Mouse (Mus musculus): Measurements from ENCODE around the gene Ssc4d. TPM values are rescaled to one million over a fixed set of nuclear protein-coding genes. Genes with fewer than 3 reads are reported as not detected.

Ssc4d gene
- polyA plus RNA-seq, 1 experiment from 2014 or later = 2.4 TPM

DNA sequence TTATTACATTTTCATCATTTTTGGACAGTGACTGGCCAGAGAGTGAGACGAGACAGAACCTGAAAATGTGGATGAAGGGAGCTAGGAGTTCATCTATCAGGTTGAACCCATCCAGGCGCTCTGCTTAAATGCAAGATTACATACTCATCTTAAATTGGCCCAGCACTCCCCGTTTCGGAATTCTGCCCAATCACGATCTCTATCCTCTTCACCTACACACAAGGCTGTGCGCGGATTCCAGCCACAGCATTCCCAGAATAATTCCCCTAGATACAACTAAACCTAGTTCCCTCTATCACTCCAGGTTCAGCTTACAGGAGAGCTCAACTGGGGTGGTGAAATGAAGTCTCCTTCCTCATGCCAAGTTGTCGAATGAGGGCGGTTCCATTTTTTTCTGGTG lies 42.8 kb downstream of the Ssc4d start:
- ATAC-seq (no peak), DNase-seq (ENCODE audit: low read depth, low spot score) (no peak)
- POLR2A ChIA-PET = interaction anchor here (1.2 kb wide), 1 partner anchor 12 kb away, joined by 3 read pairs; no protein-coding TSS in a partner anchor
- CTCF ChIA-PET = interaction anchor here (0.7 to 1.8 kb wide), 6 partner anchors 8 to 33 kb away, joined by 3 to 10 read pairs (median 3); no protein-coding TSS in a partner anchor
- TF ChIP-seq CTCF (IDR thresholded peaks at IDR 0.05) = no peak
- no peaks in the 10 kb centered on the region for H3K27me3 ChIP-seq
- in situ Hi-C loops (cut with MboI; ENCODE audit: low pct_unique_long_range_greater_than_20kb) = no loop called here

DNA sequence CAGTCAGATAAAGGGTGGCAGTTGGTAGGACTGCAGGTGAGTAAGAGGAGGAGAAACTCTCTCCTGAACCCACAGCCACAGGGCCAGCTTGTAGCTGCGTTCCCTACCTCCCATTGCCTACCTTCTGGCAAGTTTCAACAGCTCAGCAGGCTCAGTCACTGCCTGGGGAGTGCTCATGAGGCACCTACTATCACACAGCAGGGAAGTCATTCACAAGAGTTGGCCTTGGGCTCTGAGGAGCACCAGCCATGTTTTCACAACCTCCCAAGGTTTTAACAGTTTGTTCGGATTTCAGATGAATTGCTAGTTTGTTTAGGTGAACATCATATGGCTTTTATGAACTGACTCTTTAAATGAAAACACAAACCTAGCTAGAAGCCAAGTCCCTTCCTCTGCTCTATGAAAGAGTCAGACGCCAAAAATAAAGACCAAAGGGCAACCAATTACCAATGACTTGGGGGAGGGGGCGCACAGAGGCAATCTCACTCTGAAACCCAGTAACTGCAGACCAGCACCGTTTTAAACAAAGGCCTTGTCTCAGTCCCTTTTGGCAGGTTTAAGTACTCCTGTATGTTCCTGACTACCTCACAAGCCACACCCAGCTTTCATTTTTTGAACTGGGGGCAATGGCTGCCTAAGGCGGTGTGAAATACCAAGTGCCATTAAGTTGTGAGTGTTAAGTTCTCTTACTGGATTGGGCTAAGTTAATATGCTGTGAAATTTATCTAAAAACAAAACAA lies 44.5 kb downstream of the Ssc4d start:
- DNase-seq (ENCODE audit: low read depth, low spot score) (no peak), ATAC-seq (no peak)
- CTCF ChIA-PET = interaction anchor here (1.2 to 2.8 kb wide), 3 partner anchors 11 to 34 kb away, joined by 3 to 11 read pairs (median 3); no protein-coding TSS in a partner anchor
- H3K27me3 ChIP-seq = no peaks in the 10 kb centered on the region
- in situ Hi-C loops (cut with MboI; ENCODE audit: low pct_unique_long_range_greater_than_20kb) = no loop called here
- TF ChIP-seq CTCF (IDR thresholded peaks at IDR 0.05) = no peak
- POLR2A ChIA-PET = interaction anchor here (0.7 kb wide), 1 partner anchor 16 kb away, joined by 3 read pairs; no protein-coding TSS in a partner anchor

DNA sequence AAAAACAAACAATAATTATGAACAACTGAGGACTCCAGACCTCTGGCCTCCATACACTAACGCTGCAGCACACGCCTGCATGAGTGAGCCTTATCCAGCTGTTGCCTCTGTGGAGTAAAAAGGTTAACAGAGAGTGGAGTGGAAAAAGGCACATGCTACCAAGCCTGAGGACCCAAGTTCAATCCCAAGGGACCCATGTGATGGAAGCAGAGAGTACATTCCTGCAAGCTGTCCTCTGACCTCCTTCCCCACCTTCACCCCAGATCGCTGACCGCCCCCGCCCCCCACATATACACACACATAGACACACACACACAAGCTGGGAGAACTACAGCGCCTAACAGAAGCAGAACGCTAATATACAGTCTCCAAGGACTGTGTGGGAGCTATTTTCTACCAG lies 50.4 kb downstream of the Ssc4d start:
- no peaks in the 10 kb centered on the region for H3K27me3 ChIP-seq
- no peak for ATAC-seq
- ChIA-PET CTCF (interaction anchor here (0.8 to 2.6 kb wide), 5 partner anchors 8 to 26 kb away, joined by 4 to 10 read pairs (median 5); no protein-coding TSS in a partner anchor), POLR2A (interaction anchor here (1.2 kb wide), 2 partner anchors 11 to 26 kb away, joined by 3 to 5 read pairs; partner anchors contain the start of gene Ywhag)
- no peak for TF ChIP-seq CTCF (IDR thresholded peaks at IDR 0.05)
- in situ Hi-C loops (cut with MboI; ENCODE audit: low pct_unique_long_range_greater_than_20kb) = no loop called here
- DNase-seq (ENCODE audit: low read depth, low spot score) = no peak

DNA sequence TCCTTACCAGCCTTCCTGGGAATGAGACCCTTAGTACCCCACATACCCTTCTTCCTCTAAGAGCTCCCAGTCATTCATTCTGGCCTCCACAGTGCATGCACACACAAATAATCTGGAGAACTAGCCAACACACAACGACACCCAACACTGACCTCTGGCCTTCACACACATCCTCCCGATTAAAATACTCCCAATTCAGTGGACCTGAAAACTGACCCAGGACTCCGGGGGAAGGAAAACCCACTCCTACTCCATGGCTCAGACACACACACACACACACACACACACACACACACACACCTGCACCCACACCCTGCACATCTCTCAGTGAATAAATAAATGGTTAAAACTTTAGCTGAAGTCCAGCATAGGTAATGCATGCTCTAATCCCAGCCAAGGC lies 54.4 kb downstream of the Ssc4d start:
- ChIA-PET POLR2A (interaction anchor here (1.1 kb wide), 1 partner anchor 12 kb away, joined by 3 read pairs; no protein-coding TSS in a partner anchor), CTCF (interaction anchor here (1.4 to 2.5 kb wide), 2 partner anchors 8 to 19 kb away, joined by 4 to 11 read pairs; no protein-coding TSS in a partner anchor)
- no peak for TF ChIP-seq CTCF (IDR thresholded peaks at IDR 0.05)
- H3K27me3 ChIP-seq = no peaks in the 10 kb centered on the region
- ATAC-seq (no peak), DNase-seq (ENCODE audit: low read depth, low spot score) (no peak)
- in situ Hi-C loops (cut with MboI; ENCODE audit: low pct_unique_long_range_greater_than_20kb) = no loop called here

DNA sequence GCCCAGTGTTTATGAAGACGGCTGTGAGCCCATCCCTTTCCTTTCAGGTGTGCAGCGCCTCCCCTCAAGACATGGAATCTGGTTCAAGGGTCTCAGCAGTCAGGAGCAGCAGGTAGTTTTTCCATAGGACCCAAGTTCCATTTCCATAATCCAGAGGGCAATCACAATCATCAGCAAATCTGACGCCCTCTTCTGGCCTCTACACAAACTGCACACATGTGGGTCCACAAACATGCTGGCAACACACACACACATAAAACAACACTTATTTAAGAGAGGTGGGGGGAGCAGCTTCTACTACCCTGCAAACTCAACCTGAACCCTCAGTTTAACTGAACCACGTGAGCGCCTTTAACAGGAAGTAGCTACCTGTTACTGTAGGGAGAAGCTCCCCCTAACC lies 55.7 kb downstream of the Ssc4d start:
- DNase-seq (ENCODE audit: low read depth, low spot score) (no peak), ATAC-seq (no peak)
- in situ Hi-C loops (cut with MboI; ENCODE audit: low pct_unique_long_range_greater_than_20kb) = no loop called here
- ChIA-PET CTCF (interaction anchor here (0.8 to 2.5 kb wide), 3 partner anchors 10 to 41 kb away, joined by 3 to 11 read pairs (median 6); no protein-coding TSS in a partner anchor), POLR2A (interaction anchor here (0.5 to 1.6 kb wide), 3 partner anchors 11 to 497 kb away, joined by 3 read pairs; partner anchors contain the start of gene Ywhag)
- TF ChIP-seq CTCF (IDR thresholded peaks at IDR 0.05) = no peak
- no peaks in the 10 kb centered on the region for H3K27me3 ChIP-seq

DNA sequence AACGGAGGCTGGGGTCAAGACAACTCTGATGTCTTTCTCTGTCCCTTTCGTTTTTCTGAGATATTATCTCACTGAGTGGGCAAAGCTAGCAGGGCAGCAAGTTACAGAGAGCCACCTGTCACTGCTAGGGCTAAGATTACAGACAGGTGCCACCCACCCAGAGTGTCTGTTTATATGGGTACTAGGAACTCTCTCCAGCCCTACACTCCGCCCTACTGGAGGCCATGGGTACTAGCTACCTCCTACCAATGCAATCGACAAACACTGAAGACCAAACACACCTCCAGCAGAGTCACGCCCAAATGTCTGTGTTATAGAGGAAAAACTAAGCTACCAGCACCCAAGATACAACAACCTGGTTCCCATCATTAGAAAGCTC lies 56.3 kb downstream of the Ssc4d start:
- no peak for TF ChIP-seq CTCF (IDR thresholded peaks at IDR 0.05)
- in situ Hi-C loops (cut with MboI; ENCODE audit: low pct_unique_long_range_greater_than_20kb) = no loop called here
- DNase-seq (ENCODE audit: low read depth, low spot score) (no peak), ATAC-seq (no peak)
- ChIA-PET POLR2A (interaction anchor here (0.5 to 1.6 kb wide), 4 partner anchors 9 to 497 kb away, joined by 3 to 4 read pairs (median 3); partner anchors contain the start of gene Ywhag), CTCF (interaction anchor here (0.8 to 2.5 kb wide), 4 partner anchors 10 to 40 kb away, joined by 3 to 11 read pairs (median 5); no protein-coding TSS in a partner anchor)
- no peaks in the 10 kb centered on the region for H3K27me3 ChIP-seq

DNA sequence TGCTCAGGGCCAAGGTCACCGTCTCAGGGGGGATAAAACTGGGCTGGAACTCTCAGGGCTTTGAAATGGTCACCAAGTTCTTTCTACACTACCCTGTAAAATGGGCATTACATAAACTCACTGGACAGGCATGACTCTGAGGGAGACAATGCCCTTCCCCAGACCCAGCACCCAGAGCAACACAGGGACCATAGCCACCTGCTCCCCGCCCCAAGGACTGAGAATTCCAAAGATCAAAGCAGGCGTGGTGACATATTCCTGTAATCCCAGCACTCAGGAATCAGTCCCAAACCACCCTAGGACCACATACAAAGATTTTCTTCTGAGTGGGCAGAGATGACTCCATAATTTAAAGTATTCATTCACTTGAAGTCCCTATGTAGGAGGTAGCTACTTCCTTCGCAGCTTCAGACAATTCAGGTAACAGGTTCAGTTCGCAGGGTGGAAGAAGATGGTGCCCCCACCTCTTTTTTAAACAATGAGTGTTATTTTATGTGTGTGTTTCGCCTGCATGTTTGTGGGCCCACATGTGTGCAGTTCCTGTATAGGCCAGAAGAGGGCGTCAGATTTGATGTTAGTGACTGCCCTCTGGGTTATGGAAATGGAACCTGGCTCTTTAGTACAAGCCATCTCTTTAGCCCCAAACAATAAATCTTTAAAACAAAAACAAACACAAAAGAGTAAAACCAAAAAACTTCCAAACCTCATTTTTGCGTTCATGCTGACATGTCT lies 56.8 kb downstream of the Ssc4d start:
- TF ChIP-seq CTCF (IDR thresholded peaks at IDR 0.05) = no peak
- DNase-seq (ENCODE audit: low read depth, low spot score) (no peak), ATAC-seq (no peak)
- ChIA-PET POLR2A (interaction anchor here (1.2 to 1.6 kb wide), 2 partner anchors 10 kb away, joined by 3 to 4 read pairs; no protein-coding TSS in a partner anchor), CTCF (interaction anchor here (0.8 to 2.5 kb wide), 4 partner anchors 9 to 40 kb away, joined by 3 to 11 read pairs (median 5); no protein-coding TSS in a partner anchor)
- H3K27me3 ChIP-seq = no peaks in the 10 kb centered on the region
- in situ Hi-C loops (cut with MboI; ENCODE audit: low pct_unique_long_range_greater_than_20kb) = no loop called here

DNA sequence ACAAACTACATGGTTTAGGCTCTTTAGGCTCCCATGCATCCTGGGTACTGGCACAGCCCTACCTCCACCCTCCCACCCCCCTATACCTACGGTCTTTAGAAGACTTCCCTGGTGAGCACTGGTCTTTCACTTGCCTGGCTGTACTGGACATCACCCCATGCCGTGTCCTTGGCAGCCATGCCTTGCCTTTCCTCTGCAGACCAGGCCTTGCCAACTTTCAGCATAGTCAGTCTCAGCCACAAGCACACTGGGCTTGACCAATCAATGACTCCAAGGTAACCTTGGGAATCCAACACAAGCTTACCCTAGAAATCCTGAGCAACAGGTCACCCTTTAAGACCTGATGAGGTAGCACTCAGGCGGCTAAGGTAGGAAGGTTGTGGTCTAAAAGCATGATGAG lies 57.7 kb downstream of the Ssc4d start:
- in situ Hi-C loops (cut with MboI; ENCODE audit: low pct_unique_long_range_greater_than_20kb) = no loop called here
- POLR2A ChIA-PET = no interaction called here

DNA sequence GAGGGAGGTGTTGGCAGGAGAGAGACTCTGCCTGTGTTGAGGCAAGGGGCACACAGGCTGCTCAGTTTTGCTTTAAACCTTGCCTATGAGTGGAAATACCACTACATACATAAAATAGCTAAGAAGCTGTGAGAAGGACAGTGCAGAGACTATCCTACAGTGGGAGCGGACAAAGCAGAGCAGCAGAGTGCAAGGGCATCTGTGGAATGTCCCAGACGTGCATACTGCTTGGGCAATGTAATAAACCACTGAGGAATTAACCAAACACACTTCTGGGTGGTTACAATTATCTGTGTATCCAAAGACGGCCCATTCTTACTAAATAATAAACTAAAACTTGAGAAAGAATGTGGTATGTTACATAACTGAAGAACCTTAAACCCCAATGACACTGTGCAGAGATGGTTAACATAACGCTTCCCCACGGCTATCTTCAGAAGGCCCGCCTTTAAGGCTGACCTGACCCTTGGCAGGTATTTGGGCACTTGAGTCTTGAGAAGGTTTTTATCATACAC lies 58.2 kb downstream of the Ssc4d start:
- TF ChIP-seq CTCF (IDR thresholded peaks at IDR 0.05) = no peak
- H3K27me3 ChIP-seq = no peaks in the 10 kb centered on the region
- DNase-seq (ENCODE audit: low read depth, low spot score) (no peak), ATAC-seq (peak; percentile 46)
- CTCF ChIA-PET = no interaction called here
- POLR2A ChIA-PET = interaction anchor here (0.6 kb wide), 1 partner anchor 512 kb away, joined by 3 read pairs; no protein-coding TSS in a partner anchor
- in situ Hi-C loops (cut with MboI; ENCODE audit: low pct_unique_long_range_greater_than_20kb) = no loop called here

More for the DNA sequence above, 57.7 kb downstream of the Ssc4d start:
- CTCF ChIA-PET = no interaction called here
- no peak for DNase-seq (ENCODE audit: low read depth, low spot score)
- ATAC-seq = no peak
- no peak for TF ChIP-seq CTCF (IDR thresholded peaks at IDR 0.05)
- no peaks in the 10 kb centered on the region for H3K27me3 ChIP-seq

DNA sequence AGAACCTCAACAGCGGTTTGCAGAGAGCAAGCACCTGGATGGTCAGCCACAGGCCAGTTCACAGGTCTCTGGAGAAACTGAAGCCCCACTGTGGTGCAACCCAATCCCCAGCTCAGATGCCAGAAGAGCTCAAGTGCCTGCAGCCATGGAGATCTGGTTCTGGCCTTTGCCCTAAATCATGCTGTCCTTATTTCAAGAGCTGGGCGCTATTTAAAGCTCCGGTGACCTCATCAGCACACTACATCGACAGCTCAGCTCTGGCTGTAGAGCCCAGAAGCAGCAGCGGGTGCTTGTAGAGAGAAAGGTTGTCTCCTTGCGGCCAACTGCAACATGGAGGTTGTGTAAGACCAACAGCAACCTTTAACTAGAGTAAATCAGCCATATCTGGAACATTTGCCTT lies 60.2 kb downstream of the Ssc4d start:
- in situ Hi-C loops (cut with MboI; ENCODE audit: low pct_unique_long_range_greater_than_20kb) = no loop called here
- no peak for DNase-seq (ENCODE audit: low read depth, low spot score)
- ChIA-PET CTCF (interaction anchor here (1.0 to 1.5 kb wide), 3 partner anchors 8 to 13 kb away, joined by 3 to 5 read pairs (median 4); no protein-coding TSS in a partner anchor), POLR2A (interaction anchor here (1.0 kb wide), 1 partner anchor 13 kb away, joined by 4 read pairs; no protein-coding TSS in a partner anchor)
- no peaks in the 10 kb centered on the region for H3K27me3 ChIP-seq
- no peak for ATAC-seq
- no peak for TF ChIP-seq CTCF (IDR thresholded peaks at IDR 0.05)
